Mouse (Mus musculus): ENCODE results near the gene Ptpa.

Ptpa gene

GRCm38 (mm10) chr2:30439631-30440030 is 23.8 kb downstream of the Ptpa start:
- DNase-seq: no peak

- DNase-seq: no peak
These were observed 24.4 kb downstream of the Ptpa start for GRCm38 (mm10) chr2:30440211-30440700.

GRCm38 (mm10) chr2:30440701-30441517 is 25.1 kb downstream of the Ptpa start:
- DNase-seq: peak; percentile 56

- DNase-seq: peak; percentile 72
These were observed 26.0 kb downstream of the Ptpa start for GRCm38 (mm10) chr2:30441518-30442497.

GRCm38 (mm10) chr2:30442498-30442890 is 26.7 kb downstream of the Ptpa start:
- DNase-seq: no peak

- DNase-seq: no peak
These were observed 27.4 kb downstream of the Ptpa start for GRCm38 (mm10) chr2:30443281-30443680.

GRCm38 (mm10) chr2:30444006-30444405 is 28.2 kb downstream of the Ptpa start:
- DNase-seq: no peak

DNA sequence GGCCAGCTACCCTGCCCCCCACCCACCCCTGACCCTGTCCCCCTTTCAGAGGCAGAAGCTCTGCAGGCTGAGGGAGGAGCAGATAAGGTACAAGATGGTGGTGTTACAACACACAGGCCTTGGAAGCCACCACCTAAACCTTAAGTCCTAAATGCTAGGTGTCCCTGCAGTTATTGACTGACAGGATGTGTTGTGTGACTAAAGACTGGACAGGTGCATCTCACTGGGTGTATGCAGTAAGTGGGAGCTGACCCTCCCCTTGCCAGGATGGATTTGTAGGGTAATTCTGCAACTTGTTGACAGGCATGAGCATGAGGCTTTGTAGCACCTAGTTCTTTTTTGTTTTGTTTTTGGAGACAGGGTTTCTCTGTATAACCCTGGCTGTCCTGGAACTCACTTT is 28.6 kb downstream of the Ptpa start:
- no peak for DNase-seq

GRCm38 (mm10) chr2:30445312-30445711 is 29.5 kb downstream of the Ptpa start:
- DNase-seq: no peak

- no peak for DNase-seq
These were observed 31.3 kb downstream of the Ptpa start for GRCm38 (mm10) chr2:30446891-30447826.

DNA sequence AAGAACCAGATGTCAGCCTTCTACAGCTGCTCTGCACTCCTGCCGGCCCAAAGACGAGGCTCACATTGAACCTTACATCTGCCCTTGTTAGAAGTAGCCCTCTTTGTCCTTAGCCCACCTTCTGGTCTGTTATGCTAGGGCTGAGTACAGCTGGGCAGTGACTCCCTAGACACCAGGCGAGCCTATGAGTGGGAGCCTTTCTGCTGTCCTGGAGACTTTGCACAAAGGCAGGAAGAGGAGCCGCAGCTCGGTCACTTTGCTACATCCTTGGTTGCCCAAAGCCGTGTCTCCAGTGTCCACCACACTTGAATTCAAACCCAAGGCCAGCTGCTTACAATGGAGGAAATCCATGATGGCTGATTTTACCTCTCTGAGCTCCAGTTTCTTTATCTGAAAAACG is 32.5 kb downstream of the Ptpa start:
- DNase-seq: no peak

- no peak for DNase-seq
These were observed 34.7 kb downstream of the Ptpa start for GRCm38 (mm10) chr2:30450530-30450929.

GRCm38 (mm10) chr2:30451525-30451924 is 35.7 kb downstream of the Ptpa start:
- no peak for DNase-seq

DNA sequence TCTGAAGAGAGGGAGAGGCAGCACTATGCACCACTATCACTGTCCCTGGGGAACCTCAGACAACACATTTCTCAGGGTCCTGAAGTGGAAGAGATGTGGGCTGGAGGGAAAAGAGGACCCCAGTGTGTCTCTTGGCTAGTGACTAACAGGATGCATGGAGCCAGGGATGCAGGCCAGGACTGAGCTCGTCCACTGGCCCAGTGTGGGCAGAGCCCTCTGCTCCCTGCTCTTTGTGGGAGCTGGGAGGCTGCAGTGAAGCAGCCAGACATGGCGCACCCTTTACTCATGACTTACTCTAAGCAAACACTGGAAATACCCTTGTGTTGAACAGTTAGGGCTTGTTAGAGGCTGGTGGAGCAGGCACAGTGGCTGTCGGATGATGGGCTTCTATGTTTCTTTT is 37.7 kb downstream of the Ptpa start:
- DNase-seq: no peak

DNA sequence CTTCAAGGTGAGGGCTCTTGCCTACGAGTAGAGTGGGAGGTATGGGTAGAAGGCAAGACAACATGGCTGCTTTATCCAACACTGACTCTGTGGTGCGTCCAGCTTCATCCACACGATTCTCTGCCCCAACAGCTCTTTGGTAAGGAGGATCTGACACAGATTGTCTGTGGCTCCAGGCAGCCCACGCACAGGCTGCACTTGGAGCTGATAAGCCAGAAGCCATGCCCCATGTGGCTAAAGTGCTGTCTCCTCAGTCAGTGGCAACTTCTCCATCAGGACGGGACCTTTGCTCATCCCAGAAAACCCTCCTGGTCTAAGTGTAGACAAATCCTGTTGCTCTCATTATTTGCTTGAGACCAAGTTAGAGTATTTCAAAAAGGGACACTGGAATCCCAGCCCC is 38.7 kb downstream of the Ptpa start:
- no peak for DNase-seq

DNA sequence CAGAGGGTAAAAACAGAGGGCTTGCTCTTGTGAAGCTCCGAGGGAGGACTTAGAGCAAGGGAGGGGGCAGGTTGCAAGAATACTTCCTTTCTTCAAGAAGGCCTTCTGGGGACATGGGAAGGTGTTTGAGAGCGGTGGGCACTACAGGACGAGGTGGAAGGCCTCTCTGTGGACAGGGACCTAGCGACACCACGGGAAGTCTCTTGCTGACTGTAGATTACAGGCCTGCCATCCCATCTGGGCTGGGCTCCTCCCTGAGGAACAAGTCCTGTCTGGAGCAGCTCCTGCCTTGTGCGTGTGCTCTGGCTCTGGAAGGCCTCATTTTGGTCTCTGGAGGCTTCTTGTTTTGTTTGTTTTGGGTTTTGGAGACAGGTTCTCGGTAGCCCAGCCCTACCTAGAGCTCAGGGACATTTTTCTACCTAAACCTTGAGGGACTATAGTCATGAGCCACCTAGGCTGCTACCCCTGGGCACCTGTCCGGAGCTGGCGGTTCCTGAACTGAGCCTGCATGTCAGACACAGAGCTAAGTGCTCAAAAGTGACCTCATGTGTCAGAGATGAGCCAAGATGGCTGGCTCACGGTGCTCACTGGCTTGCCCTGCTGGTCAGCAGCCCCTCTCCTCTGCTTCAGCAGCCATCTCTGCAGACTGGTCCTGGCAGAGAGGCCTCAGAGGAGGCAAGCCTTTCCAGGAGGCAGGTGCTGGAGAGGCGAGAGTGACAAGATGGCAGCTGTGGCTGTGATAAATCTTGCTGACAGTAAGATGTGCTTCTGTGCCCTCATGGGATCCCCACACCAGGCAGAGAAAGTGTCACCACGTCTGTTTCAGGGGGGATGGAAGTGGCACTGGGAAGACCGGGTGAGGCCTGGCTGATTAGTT is 40.5 kb downstream of the Ptpa start:
- DNase-seq: no peak

- DNase-seq: no peak
These were observed 42.5 kb downstream of the Ptpa start for GRCm38 (mm10) chr2:30458349-30458748.

DNA sequence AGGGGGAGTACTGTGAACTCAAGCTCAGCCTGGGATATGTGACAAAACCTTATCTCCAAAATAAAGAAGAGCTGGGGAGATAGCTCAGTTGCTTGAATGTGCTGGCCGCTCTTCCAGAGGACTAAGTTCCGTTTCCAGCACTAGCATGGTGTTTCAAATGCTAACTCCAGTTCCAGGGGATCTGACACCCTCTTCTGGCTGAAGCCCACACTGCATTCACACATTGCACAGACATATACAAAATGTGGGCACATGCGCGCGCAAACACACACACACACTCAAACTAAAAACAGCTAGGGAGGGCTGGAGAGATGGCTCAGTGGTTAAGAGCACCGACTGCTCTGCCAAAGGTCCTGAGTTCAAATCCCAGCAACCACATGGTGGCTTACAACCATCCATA is 43.4 kb downstream of the Ptpa start:
- no peak for DNase-seq

GRCm38 (mm10) chr2:30463341-30463761 is 47.5 kb downstream of the Ptpa start:
- DNase-seq: no peak

DNA sequence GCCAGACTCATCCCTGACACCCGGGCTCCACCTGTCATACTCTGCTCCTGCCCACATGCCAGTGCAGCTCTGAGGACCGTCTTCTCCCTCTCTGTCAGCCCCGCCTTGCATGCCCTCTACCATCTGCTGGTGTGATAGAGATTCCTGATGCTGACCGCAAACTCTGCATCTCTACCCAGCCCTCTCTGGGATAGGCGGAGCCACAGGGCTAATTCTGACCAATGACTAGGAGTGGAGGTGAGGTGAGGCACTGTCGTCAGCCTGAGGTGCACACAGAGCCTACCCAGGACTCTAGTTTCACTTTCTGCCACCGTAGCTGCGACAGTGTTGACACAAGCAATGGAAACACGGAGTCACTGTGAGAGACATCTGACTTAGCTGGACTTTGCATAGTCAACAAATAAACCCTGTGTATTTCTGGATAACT is 48.1 kb downstream of the Ptpa start:
- DNase-seq: peak; percentile 59

DNA sequence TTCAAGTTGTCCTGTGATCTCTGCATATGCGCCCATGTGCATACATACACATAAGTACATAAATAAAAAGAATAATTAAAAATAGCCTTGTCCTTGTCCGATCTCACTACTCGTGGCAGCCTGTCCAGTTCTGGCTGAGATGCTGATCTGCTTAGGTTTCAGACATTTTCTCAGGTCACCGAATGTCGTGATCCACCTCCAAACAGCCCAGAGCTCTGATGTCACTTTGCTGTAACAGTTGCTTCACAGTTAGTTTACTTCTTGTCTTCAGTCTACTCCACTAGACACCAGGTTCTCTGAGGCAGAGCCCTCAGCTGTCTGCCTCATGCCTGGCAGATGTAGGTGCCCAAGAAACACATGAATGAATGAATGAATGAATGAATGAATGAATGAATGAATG is 48.6 kb downstream of the Ptpa start:
- DNase-seq: no peak

Measured in right cerebral cortex, postnatal 25 days (tissue).